Mouse (Mus musculus) layer of hippocampus, postnatal 36 days (tissue): Measurements from ENCODE around the gene Opn1mw. TPM values are rescaled to one million over a fixed set of nuclear protein-coding genes. Genes with fewer than 3 reads are reported as not detected.
"Not testable (repeated sequence)": the region's sequence is repeated elsewhere in the genome, so short reads cannot be mapped to it uniquely, and the experiment has no call there.

Experiments used
- DNase-seq, 2 experiments: peaks; one replicate each; pipeline ENCODE4 v3.0.0; 2022
- total RNA-seq, 2 experiments: library from RNA; stranded (reverse); gene quantifications; 2 replicates each; pipeline ENCODE4 v1.2.3; 2021

The Opn1mw gene
- total RNA-seq = 1 to 10 TPM; 1.1 TPM

DNA sequence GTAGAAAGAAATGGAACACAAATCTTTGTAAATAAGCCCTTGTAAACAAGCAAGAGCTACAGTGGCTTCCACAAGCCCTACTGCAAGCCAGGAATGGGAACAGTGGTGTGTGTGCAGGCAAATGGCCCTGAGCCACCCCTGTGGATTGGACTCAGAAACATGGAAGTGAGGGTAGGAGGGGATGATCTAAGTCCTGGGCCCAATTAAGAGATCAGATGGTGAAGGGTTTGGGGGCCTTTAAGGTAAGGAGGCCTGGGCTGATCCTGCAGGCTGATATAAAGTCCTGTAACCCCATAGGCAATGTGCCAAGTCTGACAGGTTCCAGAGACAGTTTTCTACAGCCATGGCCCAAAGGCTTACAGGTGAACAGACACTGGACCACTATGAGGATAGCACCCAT lies at the start of gene Opn1mw:
Opn1mw (plus strand) TSS at position 301 of the 400 bp plus-strand sequence.
- DNase-seq = no peak

DNA sequence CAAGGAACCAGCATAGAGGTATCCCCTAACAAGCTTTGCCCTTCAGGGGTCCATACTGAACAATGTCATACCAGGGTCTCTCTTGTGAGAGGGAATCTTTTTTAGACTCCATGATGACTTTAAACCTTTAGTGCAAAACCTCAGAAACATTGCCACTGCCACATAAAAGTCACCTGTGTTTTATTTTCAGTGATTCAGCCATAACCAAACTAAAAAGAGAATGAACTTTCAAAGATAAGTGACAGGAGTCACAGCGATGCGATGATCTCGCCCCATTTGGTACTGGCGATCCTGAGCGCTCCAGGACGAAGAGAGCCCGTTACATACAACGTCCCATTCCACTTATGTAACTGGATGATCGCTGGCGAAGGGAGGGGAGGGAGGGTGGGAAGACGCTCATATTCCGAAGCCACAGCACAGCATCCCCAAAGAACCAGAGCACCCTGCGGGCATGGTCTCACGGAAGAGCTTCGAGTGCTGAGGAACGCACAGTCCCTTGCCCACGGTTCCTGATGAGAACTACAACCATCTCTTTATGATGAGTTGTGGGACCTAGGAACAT lies 42.9 kb upstream of the Opn1mw start:
- no peak for DNase-seq

DNA sequence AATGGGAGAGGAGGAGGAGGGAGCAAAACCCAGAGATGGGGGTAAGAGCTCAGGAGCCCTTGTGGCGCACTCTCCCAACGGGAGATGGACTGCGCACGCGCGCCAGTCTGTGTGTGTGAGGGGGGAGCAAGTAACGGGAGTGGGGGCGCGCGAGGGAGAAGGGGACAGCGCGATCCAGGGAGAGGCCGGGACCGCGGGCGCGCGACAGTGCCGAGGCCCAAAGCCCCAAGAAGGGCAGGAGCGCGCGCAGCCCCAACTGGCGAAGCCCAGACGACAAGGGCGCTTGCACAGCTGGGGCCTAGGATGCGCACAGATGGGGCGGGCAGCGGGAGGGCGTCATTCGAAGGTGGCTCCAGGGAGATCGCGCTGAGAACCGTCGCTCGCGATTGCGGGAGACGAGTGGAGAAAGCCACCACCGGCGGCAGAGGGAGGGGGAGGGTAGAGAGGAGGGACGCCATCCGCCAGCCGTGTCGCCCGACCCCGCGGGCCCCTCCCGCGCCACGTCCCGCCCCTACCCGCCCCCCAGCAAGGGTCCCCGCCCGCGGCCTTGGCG lies 42.2 kb upstream of the Opn1mw start:
- peak; percentile 77 to 82 for DNase-seq

DNA sequence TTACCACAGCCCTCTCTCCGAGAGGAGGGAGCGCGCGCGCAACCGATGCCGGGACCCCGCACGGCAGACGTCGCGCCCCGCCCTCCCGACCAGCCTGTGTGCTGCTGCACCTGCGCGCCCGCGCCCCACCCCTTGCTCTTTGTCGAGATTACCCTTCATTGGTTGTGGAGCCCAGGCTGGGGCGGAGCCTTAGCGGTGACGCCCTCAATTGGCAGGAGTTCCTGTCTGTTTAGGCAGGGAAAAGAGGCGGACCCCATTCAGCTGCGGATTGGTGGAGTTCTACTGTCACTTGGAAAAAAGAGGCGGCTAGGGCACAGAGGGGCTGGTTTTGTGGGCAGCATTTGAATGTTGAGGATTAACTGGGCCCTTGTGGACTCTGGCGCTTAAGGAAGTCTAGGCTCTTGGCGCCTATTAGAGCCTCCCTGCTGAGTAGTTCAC lies 41.6 kb upstream of the Opn1mw start:
- peak; percentile 96 to 97 for DNase-seq

DNA sequence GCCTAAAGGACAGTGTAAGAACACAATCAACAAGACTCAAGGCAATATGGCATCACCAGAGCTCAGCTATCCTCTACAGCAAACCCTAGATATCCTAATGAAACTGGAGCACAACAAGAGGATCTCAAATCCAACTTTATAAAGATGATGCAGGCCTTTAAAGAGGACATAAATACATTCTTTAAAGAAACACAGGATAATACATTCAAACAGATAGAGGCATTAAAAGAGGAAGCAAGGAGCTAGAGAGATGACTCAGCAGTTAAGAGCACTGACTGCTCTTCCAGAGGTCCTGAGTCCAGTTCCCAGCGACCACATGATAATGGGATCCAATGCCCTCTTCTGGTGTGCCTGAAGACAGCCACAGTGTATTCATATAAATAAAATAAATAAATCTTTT lies 32.1 kb upstream of the Opn1mw start:
- DNase-seq = no peak

DNA sequence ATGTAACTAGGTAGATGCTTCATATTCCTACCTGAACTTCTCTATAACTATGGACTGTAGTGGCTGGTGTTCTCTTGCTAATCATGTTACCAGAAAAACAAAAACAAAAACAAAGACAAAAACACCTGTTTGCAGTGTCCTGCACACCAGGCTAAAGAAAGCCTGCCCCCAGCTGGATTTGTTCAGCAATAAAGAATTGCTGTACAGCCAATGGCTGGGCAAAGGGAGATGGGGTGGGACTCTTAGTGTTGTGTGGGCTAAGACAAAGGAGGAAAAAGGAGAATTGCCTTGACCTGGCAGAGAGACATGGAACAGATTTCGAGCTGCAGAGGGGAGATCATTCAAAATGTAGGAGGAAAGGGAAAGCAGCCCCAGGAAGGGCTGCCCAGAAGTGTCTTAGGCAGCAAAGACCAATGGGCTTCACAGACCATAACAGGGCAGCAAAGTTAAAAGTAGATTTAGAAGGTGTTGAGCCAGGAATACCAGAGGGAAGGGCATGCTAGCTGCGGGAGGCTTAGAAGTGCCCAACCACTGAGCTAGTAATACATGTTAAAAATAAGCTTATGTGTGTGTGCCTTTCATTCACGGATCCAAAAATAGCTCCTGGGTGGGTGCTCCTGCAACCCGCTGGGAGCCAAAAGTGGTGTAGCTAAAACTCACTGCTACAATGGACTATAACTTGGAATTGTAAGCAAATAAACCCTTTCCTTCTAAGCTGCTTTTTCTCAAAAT lies 23.6 kb upstream of the Opn1mw start:
- no peak for DNase-seq

DNA sequence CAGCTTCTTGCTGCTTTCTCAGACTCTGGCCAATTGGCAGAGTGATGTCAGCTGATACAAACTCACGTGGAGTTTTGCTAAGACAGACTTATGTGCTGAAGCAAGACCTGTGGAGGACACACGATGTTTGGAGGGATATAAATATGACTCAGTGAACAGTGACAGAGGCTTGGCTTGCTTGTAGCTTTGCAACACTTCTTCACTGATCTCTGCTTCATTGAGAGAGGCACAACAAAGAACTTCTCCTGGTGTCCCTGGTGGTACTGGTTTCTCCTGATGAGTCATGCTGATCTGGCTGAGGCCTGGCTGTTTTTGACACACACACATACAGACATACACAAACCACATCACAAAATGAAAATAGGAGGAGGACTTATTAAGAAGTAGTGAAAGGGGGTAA lies 21.3 kb upstream of the Opn1mw start:
- DNase-seq = no peak

DNA sequence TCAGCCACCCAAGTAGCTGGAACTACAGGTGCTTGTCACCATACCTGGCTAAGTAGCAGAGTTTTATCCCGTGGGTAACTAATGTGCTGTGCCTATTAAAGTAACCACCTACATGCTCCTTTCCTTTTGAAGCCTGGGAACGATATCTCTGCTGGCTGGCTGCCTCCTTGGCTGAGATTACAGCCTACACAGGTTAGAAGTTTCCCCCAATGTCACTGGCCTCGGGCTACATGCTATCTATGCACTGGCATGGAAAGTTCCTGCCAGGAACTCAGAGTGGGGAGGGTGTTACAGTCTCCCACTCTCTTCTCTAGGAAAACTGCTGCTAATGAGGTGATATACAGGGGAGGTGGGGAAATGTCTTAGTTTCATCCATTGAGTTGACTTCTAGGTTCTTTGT lies 18.5 kb upstream of the Opn1mw start:
- DNase-seq = no peak

DNA sequence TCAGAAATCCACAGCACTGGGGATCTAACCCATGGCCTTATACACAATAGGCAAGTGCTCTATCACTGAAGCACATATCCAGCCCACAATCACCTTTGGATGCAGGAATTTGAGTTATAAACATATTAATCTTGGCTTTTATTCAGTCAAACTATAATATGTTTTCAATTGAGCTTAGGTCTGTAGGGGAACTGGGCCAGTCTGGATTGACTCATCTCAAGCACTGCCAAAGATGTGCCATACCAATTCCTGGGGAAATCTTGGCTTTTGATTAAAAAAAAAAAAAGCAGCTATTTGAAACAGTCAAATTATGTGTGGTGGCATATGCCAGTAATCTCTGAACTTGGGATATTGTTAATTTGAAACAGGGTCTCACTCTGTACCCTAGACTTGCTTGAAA lies 13.2 kb upstream of the Opn1mw start:
- no peak for DNase-seq

DNA sequence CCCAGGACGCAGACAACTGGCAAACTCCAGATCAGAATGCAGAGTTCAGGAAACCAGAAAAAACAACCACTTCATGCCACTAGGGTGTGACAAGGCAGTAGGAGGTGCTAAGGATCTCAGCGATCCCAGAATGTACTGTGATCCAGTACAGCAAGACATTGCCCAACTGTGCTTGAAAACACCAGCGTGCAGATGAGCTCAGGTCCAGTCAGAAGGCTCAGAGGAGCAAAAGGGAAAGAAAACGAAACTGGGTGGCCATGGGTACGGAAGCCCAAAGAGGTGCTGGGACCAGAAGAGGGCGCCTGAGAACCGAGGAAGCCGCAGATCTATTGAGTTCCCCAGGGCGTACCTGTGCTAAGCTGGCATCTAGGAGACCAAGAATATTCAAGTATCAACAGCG lies 11.8 kb upstream of the Opn1mw start:
- peak; percentile 30 to 38 for DNase-seq

DNA sequence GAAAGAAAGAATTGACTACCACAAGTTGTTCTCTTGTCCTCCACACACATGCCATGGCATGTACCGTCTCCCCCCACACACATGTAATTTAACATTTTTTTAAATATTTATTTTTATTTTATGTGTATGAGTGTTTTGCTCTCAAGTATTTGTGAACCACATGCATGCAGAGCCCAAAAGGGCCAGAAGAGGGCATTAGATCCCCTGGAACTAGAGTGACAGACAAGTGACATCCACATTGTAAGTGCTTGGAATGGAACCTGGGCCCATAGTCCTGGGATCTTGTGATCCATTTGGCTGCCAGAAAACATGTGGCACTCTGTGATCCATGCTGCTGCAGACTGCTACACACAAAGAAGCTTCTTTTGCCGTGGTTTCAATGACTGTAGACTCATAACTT lies 2.3 kb upstream of the Opn1mw start:
- no peak for DNase-seq

DNA sequence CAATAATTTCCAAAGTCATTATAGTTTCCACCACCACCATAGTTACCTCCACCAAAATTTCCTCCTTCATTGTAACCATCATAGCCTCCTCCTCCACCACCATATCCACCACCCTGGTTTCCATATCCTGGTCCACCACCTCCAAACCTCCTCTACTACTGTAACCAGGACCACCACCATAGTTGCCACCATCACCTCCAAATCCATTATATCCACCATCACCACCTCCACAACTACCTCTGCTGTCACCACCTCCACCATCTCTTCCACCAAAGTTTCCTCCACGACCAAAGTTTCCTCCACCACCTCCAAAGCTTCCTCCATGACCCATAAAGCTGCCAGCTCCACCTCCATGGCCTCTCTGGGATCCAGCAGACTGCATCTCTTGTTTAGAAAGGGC lies 8.0 kb downstream of the Opn1mw start, which contains the start of gene Mecp2:
Mecp2 (minus strand) TSS at position 101 of the 400 bp plus-strand sequence.
- DNase-seq = not testable (repeated sequence)

DNA sequence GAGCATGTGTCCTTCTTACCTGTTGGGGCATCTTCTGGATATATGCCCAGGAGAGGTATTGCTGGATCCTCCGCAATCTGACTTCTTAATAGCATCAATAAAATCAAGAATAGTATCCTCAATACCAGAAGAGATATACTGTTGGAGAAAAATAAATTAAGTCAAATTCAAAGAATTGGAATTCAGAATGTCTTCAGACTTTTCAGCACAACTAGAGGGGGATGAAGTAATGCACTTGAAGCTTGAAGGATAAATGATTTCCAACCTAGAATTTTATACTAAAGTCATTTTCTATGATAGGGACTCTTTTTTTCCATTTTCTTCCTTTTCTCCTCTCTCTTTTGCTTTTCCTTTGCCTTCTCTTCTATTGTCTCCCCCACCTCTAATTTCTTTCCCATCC lies 40.5 kb downstream of the Opn1mw start, which contains the start of gene Tex28:
Tex28 (minus strand) TSS at position 101 of the 400 bp plus-strand sequence.
- no peak for DNase-seq

DNA sequence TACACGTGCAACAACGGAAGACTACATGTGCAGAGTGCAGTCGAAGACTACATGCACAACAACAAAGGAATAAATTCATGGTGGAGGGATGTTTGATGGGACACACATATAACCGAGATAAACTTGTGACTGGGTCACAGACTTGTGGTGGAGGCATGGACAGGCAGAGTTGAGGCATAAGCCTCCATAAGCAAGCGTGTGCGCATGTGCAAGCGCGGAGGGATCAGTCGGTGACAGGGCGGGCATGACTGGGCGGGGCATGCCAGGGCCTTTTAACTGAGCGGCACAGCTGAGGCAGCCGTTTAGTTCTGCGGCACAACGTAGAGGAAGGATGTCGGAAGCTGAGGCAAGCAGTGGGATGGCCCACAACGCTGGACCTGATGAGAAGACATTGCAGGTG lies 49.7 kb downstream of the Opn1mw start, which contains the start of gene Tktl1:
Tktl1 (plus strand) TSS at position 301 of the 400 bp plus-strand sequence.
- DNase-seq = no peak

Other genes with a start within 250 kb of the Opn1mw start
- not detected for gene Avpr2, start 235.4 kb upstream of the Opn1mw start, total RNA-seq
- gene L1cam, start 231.4 kb upstream of the Opn1mw start, total RNA-seq = 100 to 1,000 TPM; 134 TPM
- 1 to 10 TPM; 5.4 to 6.4 TPM for gene Arhgap4, start 205.6 kb upstream of the Opn1mw start, total RNA-seq
- gene Naa10, start 205.5 kb upstream of the Opn1mw start, total RNA-seq = 10 to 100 TPM; 65.5 to 70.5 TPM
- 1 to 10 TPM; 3.0 to 4.2 TPM for gene Renbp, start 196.6 kb upstream of the Opn1mw start, total RNA-seq
- gene Hcfc1, start 161.1 kb upstream of the Opn1mw start, total RNA-seq = 10 to 100 TPM; 71.5 to 78.1 TPM
- 10 to 100 TPM; 48.3 to 59.9 TPM for gene Irak1, start 103.5 kb upstream of the Opn1mw start, total RNA-seq
- 10 to 100 TPM; 88.1 to 92.4 TPM for gene Mecp2, start 7.9 kb downstream of the Opn1mw start, total RNA-seq
- not detected for gene Tex28, start 40.4 kb downstream of the Opn1mw start, total RNA-seq
- not detected for gene Tktl1, start 49.8 kb downstream of the Opn1mw start, total RNA-seq
- gene Flna, start 122.4 kb downstream of the Opn1mw start, total RNA-seq = 10 to 100 TPM; 75.2 to 93.2 TPM
- 10 to 100 TPM; 33.0 to 35.6 TPM for gene Emd, start 127.2 kb downstream of the Opn1mw start, total RNA-seq
- 100 to 1,000 TPM; 191 to 202 TPM for gene Rpl10, start 143.3 kb downstream of the Opn1mw start, total RNA-seq
- 10 to 100 TPM; 64.5 to 65.9 TPM for gene Taz, start 154.4 kb downstream of the Opn1mw start, total RNA-seq
- gene Dnase1l1, start 154.9 kb downstream of the Opn1mw start, total RNA-seq = 1 to 10 TPM; 2.1 to 2.7 TPM
- 100 to 1,000 TPM; 320 to 335 TPM for gene Atp6ap1, start 169.6 kb downstream of the Opn1mw start, total RNA-seq
- gene Gdi1, start 177.5 kb downstream of the Opn1mw start, total RNA-seq = 100 to 1,000 TPM; 582 to 603 TPM
- 10 to 100 TPM; 28.9 to 33.8 TPM for gene Fam50a, start 185.6 kb downstream of the Opn1mw start, total RNA-seq
- 10 to 100 TPM; 32.4 to 33.6 TPM for gene Plxna3, start 201.6 kb downstream of the Opn1mw start, total RNA-seq
- gene Lage3, start 226.2 kb downstream of the Opn1mw start, total RNA-seq = 10 to 100 TPM; 25.1 to 26.4 TPM
- 10 to 100 TPM; 67.7 to 68.7 TPM for gene Ubl4a, start 245.8 kb downstream of the Opn1mw start, total RNA-seq
- gene Slc10a3, start 245.9 kb downstream of the Opn1mw start, total RNA-seq = 1 to 10 TPM; 2.1 to 3.3 TPM